Mouse (Mus musculus): Measurements from ENCODE around the gene Nfatc3. TPM values are rescaled to one million over a fixed set of nuclear protein-coding genes. Genes with fewer than 3 reads are reported as not detected.
A peak's percentile ranks its signal among the peaks of the same experiment; 100 is the strongest.

The Nfatc3 gene
- polyA plus RNA-seq, 1 experiment = 31.9 TPM

GRCm38 (mm10) chr8:106137218-106137905 lies 78.7 kb downstream of the Nfatc3 start:
- H3K4me3 ChIP-seq (ENCODE audit: insufficient read depth, low read length) = peak overlapping the region; percentile 66
- H3K27ac ChIP-seq (ENCODE audit: insufficient read depth, low read depth, low read length) = no peak overlapping the region
- H3K4me1 ChIP-seq (ENCODE audit: control insufficient read depth, insufficient read depth, low read length) = peaks cover 6% of the 10 kb centered on the region
- TF ChIP-seq CTCF (IDR thresholded peaks at IDR 0.05; ENCODE audit: low read depth, low read length) = no peak
- no peak for TF ChIP-seq POLR2A (IDR thresholded peaks at IDR 0.05; ENCODE audit: borderline replicate concordance, low read depth, low read length)

GRCm38 (mm10) chr8:106137906-106138477 lies 79.4 kb downstream of the Nfatc3 start:
- TF ChIP-seq POLR2A (IDR thresholded peaks at IDR 0.05; ENCODE audit: borderline replicate concordance, low read depth, low read length) (no peak), CTCF (IDR thresholded peaks at IDR 0.05; ENCODE audit: low read depth, low read length) (no peak)
- peak overlapping the region; percentile 66 for H3K4me3 ChIP-seq (ENCODE audit: insufficient read depth, low read length)
- H3K27ac ChIP-seq (ENCODE audit: insufficient read depth, low read depth, low read length) = no peak overlapping the region

GRCm38 (mm10) chr8:106138616-106139015 lies 80.0 kb downstream of the Nfatc3 start:
- H3K4me3 ChIP-seq (ENCODE audit: insufficient read depth, low read length) = peak overlapping the region; percentile 66
- no peak overlapping the region for H3K27ac ChIP-seq (ENCODE audit: insufficient read depth, low read depth, low read length)
- H3K4me1 ChIP-seq (ENCODE audit: control insufficient read depth, insufficient read depth, low read length) = peaks cover 6% of the 10 kb centered on the region
- TF ChIP-seq CTCF (IDR thresholded peaks at IDR 0.05; ENCODE audit: low read depth, low read length) (no peak), POLR2A (IDR thresholded peaks at IDR 0.05; ENCODE audit: borderline replicate concordance, low read depth, low read length) (no peak)

More at GRCm38 (mm10) chr8:106137906-106138477, 79.4 kb downstream of the Nfatc3 start:
- H3K4me1 ChIP-seq (ENCODE audit: control insufficient read depth, insufficient read depth, low read length) = peaks cover 6% of the 10 kb centered on the region

- H3K4me1 ChIP-seq (ENCODE audit: control insufficient read depth, insufficient read depth, low read length) = peaks cover 11% of the 10 kb centered on the region
Measured at GRCm38 (mm10) chr8:106140191-106140590, 81.6 kb downstream of the Nfatc3 start.

GRCm38 (mm10) chr8:106140769-106141168 lies 82.1 kb downstream of the Nfatc3 start:
- TF ChIP-seq CTCF (IDR thresholded peaks at IDR 0.05; ENCODE audit: low read depth, low read length) (peak; percentile 61), POLR2A (IDR thresholded peaks at IDR 0.05; ENCODE audit: borderline replicate concordance, low read depth, low read length) (no peak)
- Histone ChIP-seq H3K27ac (ENCODE audit: insufficient read depth, low read depth, low read length) (no peak overlapping the region), H3K4me3 (ENCODE audit: insufficient read depth, low read length) (no peak overlapping the region), H3K4me1 (ENCODE audit: control insufficient read depth, insufficient read depth, low read length) (peaks cover 16% of the 10 kb centered on the region)

More at GRCm38 (mm10) chr8:106140191-106140590, 81.6 kb downstream of the Nfatc3 start:
- Histone ChIP-seq H3K4me3 (ENCODE audit: insufficient read depth, low read length) (no peak overlapping the region), H3K27ac (ENCODE audit: insufficient read depth, low read depth, low read length) (no peak overlapping the region)
- TF ChIP-seq POLR2A (IDR thresholded peaks at IDR 0.05; ENCODE audit: borderline replicate concordance, low read depth, low read length) = no peak
- TF ChIP-seq CTCF (IDR thresholded peaks at IDR 0.05; ENCODE audit: low read depth, low read length) = no peak

GRCm38 (mm10) chr8:106145331-106145730 lies 86.7 kb downstream of the Nfatc3 start:
- H3K27ac ChIP-seq (ENCODE audit: insufficient read depth, low read depth, low read length) = peak overlapping the region; percentile 88
- TF ChIP-seq POLR2A (IDR thresholded peaks at IDR 0.05; ENCODE audit: borderline replicate concordance, low read depth, low read length) (no peak), CTCF (IDR thresholded peaks at IDR 0.05; ENCODE audit: low read depth, low read length) (no peak)
- peaks cover 40% of the 10 kb centered on the region for H3K4me1 ChIP-seq (ENCODE audit: control insufficient read depth, insufficient read depth, low read length)
- no peak overlapping the region for H3K4me3 ChIP-seq (ENCODE audit: insufficient read depth, low read length)

GRCm38 (mm10) chr8:106146014-106146413 lies 87.4 kb downstream of the Nfatc3 start:
- Histone ChIP-seq H3K4me1 (ENCODE audit: control insufficient read depth, insufficient read depth, low read length) (peaks cover 40% of the 10 kb centered on the region), H3K4me3 (ENCODE audit: insufficient read depth, low read length) (no peak overlapping the region), H3K27ac (ENCODE audit: insufficient read depth, low read depth, low read length) (peak overlapping the region; percentile 88)
- no peak for TF ChIP-seq POLR2A (IDR thresholded peaks at IDR 0.05; ENCODE audit: borderline replicate concordance, low read depth, low read length)
- no peak for TF ChIP-seq CTCF (IDR thresholded peaks at IDR 0.05; ENCODE audit: low read depth, low read length)

- H3K4me3 ChIP-seq (ENCODE audit: insufficient read depth, low read length) = no peak overlapping the region
- TF ChIP-seq POLR2A (IDR thresholded peaks at IDR 0.05; ENCODE audit: borderline replicate concordance, low read depth, low read length) (no peak), CTCF (IDR thresholded peaks at IDR 0.05; ENCODE audit: low read depth, low read length) (no peak)
- peak overlapping the region; percentile 99 for H3K27ac ChIP-seq (ENCODE audit: insufficient read depth, low read depth, low read length)
- H3K4me1 ChIP-seq (ENCODE audit: control insufficient read depth, insufficient read depth, low read length) = peaks cover 51% of the 10 kb centered on the region
Measured at GRCm38 (mm10) chr8:106147868-106148565, 89.4 kb downstream of the Nfatc3 start.

GRCm38 (mm10) chr8:106149025-106149424 lies 90.4 kb downstream of the Nfatc3 start:
- peak overlapping the region; percentile 99 for H3K27ac ChIP-seq (ENCODE audit: insufficient read depth, low read depth, low read length)
- H3K4me3 ChIP-seq (ENCODE audit: insufficient read depth, low read length) = peak overlapping the region; percentile 10
- TF ChIP-seq CTCF (IDR thresholded peaks at IDR 0.05; ENCODE audit: low read depth, low read length) = no peak
- no peak for TF ChIP-seq POLR2A (IDR thresholded peaks at IDR 0.05; ENCODE audit: borderline replicate concordance, low read depth, low read length)
- peaks cover 62% of the 10 kb centered on the region for H3K4me1 ChIP-seq (ENCODE audit: control insufficient read depth, insufficient read depth, low read length)

Data from bone marrow macrophage, adult 2 months (primary cell).